Mouse (Mus musculus) heart, embryonic 10.5 days (tissue): ENCODE measurements around the gene Nat10. TPM values are rescaled to one million over a fixed set of nuclear protein-coding genes. Genes with fewer than 3 reads are reported as not detected.

Experiments used
- DNase-seq: peaks from one replicate; pipeline ENCODE4 v3.0.0-alpha.2; 2017; ENCODE audit warnings: low spot score
- H3K27ac ChIP-seq: fragments of 300-500 bp; sonication (generic); 2 replicates; pipeline ENCODE4 v1.5.1; 2016; ENCODE audit warnings: mild to moderate bottlenecking
- H3K27me3 ChIP-seq: fragments of 300-500 bp; sonication (generic); 2 replicates; pipeline ENCODE4 v1.6.1; 2016; ENCODE audit warnings: mild to moderate bottlenecking; ENCODE audit not compliant: poor library complexity, insufficient read depth, severe bottlenecking
- H3K36me3 ChIP-seq: fragments of 300-500 bp; sonication (generic); 2 replicates; pipeline ENCODE4 v1.6.1; 2016; ENCODE audit warnings: mild to moderate bottlenecking, moderate library complexity
- H3K4me1 ChIP-seq: fragments of 300-500 bp; sonication (generic); 2 replicates; pipeline ENCODE4 v1.6.1; 2016; ENCODE audit warnings: mild to moderate bottlenecking
- H3K4me3 ChIP-seq: fragments of 300-500 bp; sonication (generic); 2 replicates; pipeline ENCODE4 v1.5.1; 2016; ENCODE audit warnings: mild to moderate bottlenecking, moderate library complexity
- H3K9me3 ChIP-seq: fragments of 300-500 bp; sonication (generic); 2 replicates; pipeline ENCODE4 v1.6.1; 2016; ENCODE audit warnings: mild to moderate bottlenecking, moderate library complexity
- WGBS: fragments of 180-500 bp; shearing (Covaris S2); methylation state at CpG from one replicate; pipeline ENCODE4 v1.1.7; 2016; 5-methylcytosine and 5-hydroxymethylcytosine counted together
- polyA plus RNA-seq: library from polyadenylated mRNA; unstranded; fragments of >200 nt; fragmentation: Nextera tagmentation; extraction: Ambion mirVana; gene quantifications from 2 replicates; pipeline ENCODE4 v1.2.1, GENCODE M21; 2016

The Nat10 gene
- 26.6 and 32.2 TPM in 2 replicates for polyA plus RNA-seq

- H3K27ac ChIP-seq = peak within 1 kb of the TSS; percentile 85
Measured at GRCm38 (mm10) chr2:103760906-103761716, at the start of gene Nat10. Gene Nat10 (minus strand): TSS chr2:103761270.

GRCm38 (mm10) chr2:103810412-103810811 is 49.3 kb upstream of the Nat10 start:
- no peaks in the 10 kb centered on the region for H3K27me3 ChIP-seq
- H3K27ac ChIP-seq = no peak overlapping the region
- no peak for DNase-seq

More at GRCm38 (mm10) chr2:103760906-103761716, at the start of gene Nat10:
- Histone ChIP-seq H3K9me3 (no peaks in the 10 kb centered on the region), H3K27me3 (no peaks in the 10 kb centered on the region), H3K36me3 (peaks cover 24% of the 10 kb centered on the region), H3K4me3 (peak within 1 kb of the TSS; percentile 76), H3K4me1 (peaks cover 15% of the 10 kb centered on the region)
- WGBS = under 1% methylated on average over 47 of the region's 47 CpGs
- peak; percentile 98 for DNase-seq

GRCm38 (mm10) chr2:103808466-103808865 is 47.4 kb upstream of the Nat10 start:
- peaks cover 6% of the 10 kb centered on the region; the same call in 1 of the 2 replicates for H3K4me1 ChIP-seq
- H3K27ac ChIP-seq = no peak overlapping the region
- no peaks in the 10 kb centered on the region for H3K27me3 ChIP-seq
- no peak overlapping the region for H3K4me3 ChIP-seq
- no peaks in the 10 kb centered on the region for H3K9me3 ChIP-seq
- H3K36me3 ChIP-seq = no peaks in the 10 kb centered on the region
- no peak for DNase-seq

More at GRCm38 (mm10) chr2:103810412-103810811, 49.3 kb upstream of the Nat10 start:
- Histone ChIP-seq H3K9me3 (no peaks in the 10 kb centered on the region), H3K4me1 (no peaks in the 10 kb centered on the region), H3K4me3 (no peak overlapping the region), H3K36me3 (no peaks in the 10 kb centered on the region)
- 80% methylated on average over 6 of the region's 6 CpGs for WGBS

- DNase-seq = no peak
- Histone ChIP-seq H3K4me3 (no peak overlapping the region), H3K9me3 (no peaks in the 10 kb centered on the region), H3K27ac (no peak overlapping the region), H3K27me3 (no peaks in the 10 kb centered on the region), H3K4me1 (peaks cover 6% of the 10 kb centered on the region; the same call in 1 of the 2 replicates), H3K36me3 (no peaks in the 10 kb centered on the region)
- WGBS = 76% methylated on average over 5 of the region's 5 CpGs
Measured at GRCm38 (mm10) chr2:103803770-103804530, 42.9 kb upstream of the Nat10 start.

- 82% methylated on average over 1 of the region's 1 CpGs for WGBS
- Histone ChIP-seq H3K9me3 (no peaks in the 10 kb centered on the region), H3K36me3 (no peaks in the 10 kb centered on the region), H3K4me1 (peaks cover 11% of the 10 kb centered on the region; the same call in 1 of the 2 replicates), H3K27ac (no peak overlapping the region), H3K27me3 (no peaks in the 10 kb centered on the region), H3K4me3 (no peak overlapping the region)
- no peak for DNase-seq
Measured at GRCm38 (mm10) chr2:103802422-103802821, 41.4 kb upstream of the Nat10 start.

GRCm38 (mm10) chr2:103797491-103798009 is 36.5 kb upstream of the Nat10 start, which contains the start of gene Caprin1:
Gene Caprin1 (minus strand): TSS chr2:103797649.
- Histone ChIP-seq H3K27ac (peak within 1 kb of the TSS; percentile 100), H3K4me1 (peaks cover 5% of the 10 kb centered on the region; the same call in 1 of the 2 replicates), H3K36me3 (peaks cover 26% of the 10 kb centered on the region), H3K9me3 (no peaks in the 10 kb centered on the region), H3K27me3 (no peaks in the 10 kb centered on the region), H3K4me3 (peak within 1 kb of the TSS; percentile 95)
- WGBS = under 1% methylated on average over 33 of the region's 33 CpGs
- peak; percentile 97 for DNase-seq

GRCm38 (mm10) chr2:103796861-103797466 is 35.9 kb upstream of the Nat10 start:
- no peaks in the 10 kb centered on the region for H3K9me3 ChIP-seq
- peak; percentile 92 for DNase-seq
- H3K36me3 ChIP-seq = peaks cover 31% of the 10 kb centered on the region
- peak overlapping the region; percentile 100 for H3K27ac ChIP-seq
- H3K4me1 ChIP-seq = peaks cover 5% of the 10 kb centered on the region; the same call in 1 of the 2 replicates
- no peaks in the 10 kb centered on the region for H3K27me3 ChIP-seq
- peak overlapping the region; percentile 95 for H3K4me3 ChIP-seq
- WGBS = under 1% methylated on average over 65 of the region's 72 CpGs

GRCm38 (mm10) chr2:103796211-103796860 is 35.3 kb upstream of the Nat10 start:
- peaks cover 35% of the 10 kb centered on the region for H3K36me3 ChIP-seq
- under 1% methylated on average over 42 of the region's 42 CpGs for WGBS
- H3K27me3 ChIP-seq = no peaks in the 10 kb centered on the region
- H3K4me1 ChIP-seq = peaks cover 5% of the 10 kb centered on the region; the same call in 1 of the 2 replicates
- H3K27ac ChIP-seq = peak overlapping the region; percentile 100
- H3K9me3 ChIP-seq = no peaks in the 10 kb centered on the region
- peak; percentile 89 for DNase-seq
- H3K4me3 ChIP-seq = peak overlapping the region; percentile 95

- under 1% methylated on average over 11 of the region's 11 CpGs for WGBS
Measured at GRCm38 (mm10) chr2:103795843-103796210, 34.8 kb upstream of the Nat10 start.

GRCm38 (mm10) chr2:103792009-103792408 is 30.9 kb upstream of the Nat10 start:
- Histone ChIP-seq H3K4me1 (no peaks in the 10 kb centered on the region), H3K9me3 (no peaks in the 10 kb centered on the region), H3K27me3 (no peaks in the 10 kb centered on the region), H3K36me3 (peaks cover 73% of the 10 kb centered on the region), H3K4me3 (no peak overlapping the region), H3K27ac (no peak overlapping the region)
- DNase-seq = no peak
- 87% methylated on average over 1 of the region's 1 CpGs for WGBS

More at GRCm38 (mm10) chr2:103795843-103796210, 34.8 kb upstream of the Nat10 start:
- H3K4me3 ChIP-seq = peak overlapping the region; percentile 95
- peaks cover 5% of the 10 kb centered on the region; the same call in 1 of the 2 replicates for H3K4me1 ChIP-seq
- DNase-seq = peak; percentile 94
- H3K36me3 ChIP-seq = peaks cover 39% of the 10 kb centered on the region
- no peaks in the 10 kb centered on the region for H3K9me3 ChIP-seq
- H3K27me3 ChIP-seq = no peaks in the 10 kb centered on the region
- peak overlapping the region; percentile 100 for H3K27ac ChIP-seq

GRCm38 (mm10) chr2:103785735-103786134 is 24.7 kb upstream of the Nat10 start:
- H3K4me1 ChIP-seq = no peaks in the 10 kb centered on the region
- H3K27me3 ChIP-seq = no peaks in the 10 kb centered on the region
- DNase-seq = no peak
- H3K4me3 ChIP-seq = no peak overlapping the region
- H3K36me3 ChIP-seq = peaks cover 74% of the 10 kb centered on the region
- no peak overlapping the region for H3K27ac ChIP-seq
- H3K9me3 ChIP-seq = no peaks in the 10 kb centered on the region
- 92% methylated on average over 1 of the region's 1 CpGs for WGBS

- DNase-seq = no peak
- Histone ChIP-seq H3K27ac (no peak overlapping the region), H3K9me3 (no peaks in the 10 kb centered on the region), H3K4me1 (no peaks in the 10 kb centered on the region), H3K36me3 (peaks cover 74% of the 10 kb centered on the region), H3K4me3 (no peak overlapping the region), H3K27me3 (no peaks in the 10 kb centered on the region)
- 88% methylated on average over 4 of the region's 4 CpGs for WGBS
Measured at GRCm38 (mm10) chr2:103784621-103785020, 23.6 kb upstream of the Nat10 start.
